Mouse (Mus musculus) myocyte (in vitro differentiated cells): Measurements from ENCODE around the gene Pzp. TPM values are rescaled to one million over a fixed set of nuclear protein-coding genes. Genes with fewer than 3 reads are reported as not detected.

Experiments
- H3K27me3 ChIP-seq: one replicate; pipeline ENCODE4 v1.6.1; 2011; ENCODE audit not compliant: control insufficient read depth, insufficient read depth, insufficient read length
- H3K36me3 ChIP-seq: one replicate; pipeline ENCODE4 v1.6.1; 2011; ENCODE audit not compliant: control insufficient read depth, insufficient read depth
- H3K4me2 ChIP-seq: one replicate; pipeline ENCODE4 v1.6.1; 2011; ENCODE audit warnings: low read depth, control low read depth
- H3K4me3 ChIP-seq: one replicate; pipeline ENCODE4 v1.5.1; 2011; ENCODE audit warnings: mild to moderate bottlenecking, control low read depth, moderate library complexity
- H3K79me2 ChIP-seq: one replicate; pipeline ENCODE4 v1.6.1; 2011; ENCODE audit not compliant: control insufficient read depth, insufficient read depth
- H3ac ChIP-seq: one replicate; pipeline ENCODE4 v1.6.1; 2011; ENCODE audit not compliant: control insufficient read depth, insufficient read length
- CEBPB ChIP-seq: IDR thresholded peaks from 2 replicates; pipeline ENCODE4 v1.6.1; 2011; ENCODE audit warnings: mild to moderate bottlenecking, moderate library complexity; ENCODE audit not compliant: poor library complexity, insufficient read depth, severe bottlenecking
- E2F4 ChIP-seq: IDR thresholded peaks from one replicate; pipeline ENCODE4 v1.6.1; 2011; ENCODE audit warnings: mild to moderate bottlenecking, control low read depth, moderate library complexity; ENCODE audit not compliant: insufficient read depth
- MAX ChIP-seq: IDR thresholded peaks from one replicate; pipeline ENCODE4 v1.6.1; 2011; ENCODE audit warnings: low read depth, mild to moderate bottlenecking, control low read depth
- MYOD1 ChIP-seq, 3 experiments: IDR thresholded peaks; one replicate each; pipeline ENCODE4 v1.6.1; 2011; ENCODE audit warnings: control low read depth in 2 of 3, low read depth in 2 of 3, mild to moderate bottlenecking in 2 of 3, moderate library complexity in 1 of 3; ENCODE audit not compliant: insufficient read length in 2 of 3, control insufficient read depth in 1 of 3
- MYOG ChIP-seq, 3 experiments: IDR thresholded peaks; one replicate each; pipeline ENCODE4 v1.6.1; 2011; ENCODE audit warnings: control low read depth in 2 of 3, low read depth in 2 of 3, mild to moderate bottlenecking in 2 of 3; ENCODE audit not compliant: insufficient read length in 2 of 3, control insufficient read depth in 1 of 3, insufficient read depth in 1 of 3
- POLR2A ChIP-seq: IDR thresholded peaks from one replicate; pipeline ENCODE4 v1.6.1; 2011; ENCODE audit warnings: low read depth, mild to moderate bottlenecking, control low read depth, moderate library complexity; ENCODE audit not compliant: insufficient read length
- POLR2AphosphoS2 ChIP-seq: IDR thresholded peaks from one replicate; pipeline ENCODE4 v1.6.1; 2011; ENCODE audit warnings: low read depth, control low read depth; ENCODE audit not compliant: insufficient read length
- REST ChIP-seq: IDR thresholded peaks from one replicate; pipeline ENCODE4 v1.6.1; 2011; ENCODE audit warnings: mild to moderate bottlenecking, control low read depth, moderate library complexity; ENCODE audit not compliant: insufficient read depth, insufficient read length
- SRF ChIP-seq: IDR thresholded peaks from one replicate; pipeline ENCODE4 v1.6.1; 2011; ENCODE audit warnings: low read depth; ENCODE audit not compliant: control insufficient read depth, insufficient read length
- TCF12 ChIP-seq: IDR thresholded peaks from one replicate; pipeline ENCODE4 v1.6.1; 2011; ENCODE audit warnings: mild to moderate bottlenecking, control low read depth; ENCODE audit not compliant: poor library complexity, insufficient read depth, severe bottlenecking
- TCF3 ChIP-seq: IDR thresholded peaks from one replicate; pipeline ENCODE4 v1.6.1; 2011; ENCODE audit warnings: low read depth, control low read depth; ENCODE audit not compliant: insufficient read length
- USF1 ChIP-seq: IDR thresholded peaks from one replicate; pipeline ENCODE4 v1.6.1; 2011; ENCODE audit warnings: low read depth, mild to moderate bottlenecking, control low read depth, moderate library complexity
- polyA plus RNA-seq: library from polyadenylated mRNA; unstranded; fragments of >200 nt; fragmentation: generic; extraction: Trizol; gene quantifications from one replicate; pipeline ENCODE4 v1.2.1, GENCODE M21; 2012; ENCODE audit warnings: missing spikeins

Gene Pzp
- polyA plus RNA-seq, 1 experiment = not detected

GRCm38 (mm10) chr6:128438871-128439341 is 87.6 kb downstream of the Pzp start:
- Histone ChIP-seq H3K4me2 (peak overlapping the region; percentile 96), H3K79me2 (peaks cover 23% of the 10 kb centered on the region), H3K36me3 (peaks cover 19% of the 10 kb centered on the region), H3ac (peak overlapping the region; percentile 84), H3K27me3 (no peaks in the 10 kb centered on the region), H3K4me3 (peak overlapping the region; percentile 88)
- TF ChIP-seq POLR2A (no peak), E2F4 (no peak), TCF12 (no peak), USF1 (no peak), REST (no peak), MYOG (IDR thresholded peaks at IDR 0.05; ENCODE audit: control insufficient read depth in 1 of 3, insufficient read depth in 1 of 3, insufficient read length in 2 of 3, low read depth in 2 of 3) (no peak), CEBPB (no peak), MYOD1 (IDR thresholded peaks at IDR 0.05; ENCODE audit: control insufficient read depth in 1 of 3, insufficient read length in 2 of 3, low read depth in 2 of 3) (no peak), POLR2AphosphoS2 (no peak), SRF (no peak), TCF3 (no peak), MAX (no peak)

GRCm38 (mm10) chr6:128438317-128438870 is 88.1 kb downstream of the Pzp start, which contains the start of gene Fkbp4:
Gene Fkbp4 (minus strand): TSS chr6:128438677.
- peak within 1 kb of the TSS; percentile 96 for H3K4me2 ChIP-seq
- H3K36me3 ChIP-seq = peaks cover 20% of the 10 kb centered on the region
- H3K79me2 ChIP-seq = peaks cover 23% of the 10 kb centered on the region
- H3K4me3 ChIP-seq = peak within 1 kb of the TSS; percentile 88
- H3ac ChIP-seq = peak within 1 kb of the TSS; percentile 84
- no peaks in the 10 kb centered on the region for H3K27me3 ChIP-seq
- TF ChIP-seq MYOD1 (IDR thresholded peaks at IDR 0.05; ENCODE audit: control insufficient read depth in 1 of 3, insufficient read length in 2 of 3, low read depth in 2 of 3) = no peak
- TF ChIP-seq REST = peak; percentile 28
- TF ChIP-seq POLR2A = peak; percentile 99
- peak; percentile 42 for TF ChIP-seq TCF3
- TF ChIP-seq E2F4 = peak; percentile 26
- TF ChIP-seq POLR2AphosphoS2 = peak; percentile 99
- TF ChIP-seq CEBPB = no peak

- Histone ChIP-seq H3K4me2 (peak overlapping the region; percentile 81), H3ac (peak overlapping the region; percentile 84), H3K4me3 (peak overlapping the region; percentile 88), H3K27me3 (no peaks in the 10 kb centered on the region), H3K79me2 (peaks cover 23% of the 10 kb centered on the region), H3K36me3 (peaks cover 25% of the 10 kb centered on the region)
- TF ChIP-seq USF1 (no peak), TCF12 (no peak), MYOG (IDR thresholded peaks at IDR 0.05; ENCODE audit: control insufficient read depth in 1 of 3, insufficient read depth in 1 of 3, insufficient read length in 2 of 3, low read depth in 2 of 3) (no peak), SRF (no peak)
Observed at GRCm38 (mm10) chr6:128437731-128438316, 88.7 kb downstream of the Pzp start.

GRCm38 (mm10) chr6:128437288-128437687 is 89.2 kb downstream of the Pzp start:
- TF ChIP-seq POLR2A (no peak), MAX (no peak), REST (no peak), MYOG (IDR thresholded peaks at IDR 0.05; ENCODE audit: control insufficient read depth in 1 of 3, insufficient read depth in 1 of 3, insufficient read length in 2 of 3, low read depth in 2 of 3) (no peak), TCF12 (no peak), CEBPB (no peak), E2F4 (no peak), SRF (no peak), MYOD1 (IDR thresholded peaks at IDR 0.05; ENCODE audit: control insufficient read depth in 1 of 3, insufficient read length in 2 of 3, low read depth in 2 of 3) (no peak), TCF3 (no peak), USF1 (no peak), POLR2AphosphoS2 (no peak)
- Histone ChIP-seq H3K79me2 (peaks cover 23% of the 10 kb centered on the region), H3K27me3 (no peaks in the 10 kb centered on the region), H3K36me3 (peaks cover 30% of the 10 kb centered on the region), H3K4me2 (peak overlapping the region; percentile 81), H3ac (peak overlapping the region; percentile 84), H3K4me3 (peak overlapping the region; percentile 88)
